Mouse (Mus musculus) forebrain, embryonic 13.5 days (tissue): ENCODE measurements around the gene Prkar2a. TPM values are rescaled to one million over a fixed set of nuclear protein-coding genes. Genes with fewer than 3 reads are reported as not detected.
A peak's percentile ranks its signal among the peaks of the same experiment; 100 is the strongest.

Experiments
- ATAC-seq: fragments of 200-750 bp; cut with Nextera tagmentation; 2 replicates; pipeline ENCODE4 v1.8.0; 2017
- H3K27ac ChIP-seq: fragments of 300-500 bp; sonication (generic); 2 replicates; pipeline ENCODE4 v1.5.1; 2015; ENCODE audit warnings: inconsistent platforms, mild to moderate bottlenecking, moderate library complexity
- H3K27me3 ChIP-seq: fragments of 300-500 bp; sonication (generic); 2 replicates; pipeline ENCODE4 v1.6.1; 2015; ENCODE audit warnings: mild to moderate bottlenecking, inconsistent platforms
- H3K36me3 ChIP-seq: fragments of 300-500 bp; sonication (generic); 2 replicates; pipeline ENCODE4 v1.6.1; 2015; ENCODE audit warnings: mild to moderate bottlenecking, inconsistent platforms; ENCODE audit not compliant: poor library complexity, severe bottlenecking
- H3K4me1 ChIP-seq: fragments of 300-500 bp; sonication (generic); 2 replicates; pipeline ENCODE4 v1.6.1; 2015; ENCODE audit warnings: inconsistent platforms
- H3K4me2 ChIP-seq: fragments of 300-500 bp; sonication (generic); 2 replicates; pipeline ENCODE4 v1.6.1; 2015; ENCODE audit warnings: inconsistent platforms, mild to moderate bottlenecking, moderate library complexity
- H3K4me3 ChIP-seq: fragments of 300-500 bp; sonication (generic); 2 replicates; pipeline ENCODE4 v1.5.1; 2015; ENCODE audit warnings: mild to moderate bottlenecking, inconsistent platforms
- H3K9ac ChIP-seq: fragments of 300-500 bp; sonication (generic); 2 replicates; pipeline ENCODE4 v1.6.1; 2015; ENCODE audit warnings: mild to moderate bottlenecking, inconsistent platforms
- H3K9me3 ChIP-seq: fragments of 300-500 bp; sonication (generic); replicated peaks from 2 replicates; pipeline ENCODE4 v1.6.1; 2016; ENCODE audit warnings: inconsistent platforms
- whole genome bisulfite sequencing: fragments of 180-500 bp; shearing (Covaris S2); methylation state at CpG from one replicate; pipeline ENCODE4 v1.1.7; 2015; 5-methylcytosine and 5-hydroxymethylcytosine counted together
- polyA plus RNA-seq: library from polyadenylated mRNA; unstranded; fragments of >200 nt; fragmentation: Nextera tagmentation; extraction: Ambion mirVana; gene quantifications from 2 replicates; pipeline ENCODE4 v1.2.1, GENCODE M21; 2015

Prkar2a gene
- polyA plus RNA-seq, 1 experiment from 2014 or later: 34.2 TPM

DNA sequence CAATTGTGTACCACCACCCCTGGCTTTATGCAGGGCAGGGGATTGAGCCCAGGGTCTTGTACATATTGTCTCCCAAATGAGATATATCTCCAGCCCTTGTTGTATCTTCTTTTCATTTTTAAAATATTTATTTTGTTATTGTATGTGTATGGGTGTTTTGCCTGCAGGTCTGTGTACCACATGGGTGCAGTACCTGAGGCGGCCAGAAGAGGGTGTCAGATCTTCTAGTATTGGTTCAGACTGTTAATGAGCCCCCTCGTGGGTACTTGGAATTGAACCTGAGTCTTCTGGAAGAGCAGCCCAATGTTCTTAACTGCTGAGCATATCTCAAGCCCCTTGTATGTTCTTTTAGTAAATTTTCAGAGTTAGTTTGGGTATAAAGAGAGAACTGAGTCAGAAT, 16.0 kb upstream of the Prkar2a start:
- Histone ChIP-seq H3K36me3 (peaks cover 48% of the 10 kb centered on the region), H3K9ac (no peak overlapping the region), H3K27me3 (no peaks in the 10 kb centered on the region), H3K4me3 (no peak overlapping the region), H3K4me1 (no peaks in the 10 kb centered on the region), H3K4me2 (no peak overlapping the region), H3K27ac (no peak overlapping the region), H3K9me3 (no peaks in the 10 kb centered on the region; the same call in 1 of the 2 replicates)
- 53% methylated on average over 2 of the region's 2 CpGs for WGBS
- no peak for ATAC-seq

DNA sequence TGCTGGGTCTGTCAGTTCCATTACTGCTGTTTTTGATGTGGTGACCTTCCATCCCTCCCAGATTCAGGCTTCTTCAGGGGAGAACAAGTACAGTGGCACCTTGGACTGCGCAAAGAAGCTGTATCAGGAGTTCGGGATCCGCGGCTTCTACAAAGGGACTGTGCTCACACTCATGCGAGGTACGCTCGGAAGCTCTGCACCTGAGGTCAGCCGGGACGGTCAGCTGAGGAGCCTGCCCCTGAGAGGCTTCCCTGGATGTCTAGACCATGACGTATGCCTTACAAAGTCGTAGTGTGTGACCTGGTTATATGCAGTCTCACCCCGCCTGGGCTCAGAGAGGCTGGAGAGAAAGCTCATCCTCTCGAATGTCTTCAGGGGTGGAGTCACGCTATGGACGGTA, 9.1 kb upstream of the Prkar2a start:
- 96% methylated on average over 15 of the region's 15 CpGs for WGBS
- no peak overlapping the region for H3K4me2 ChIP-seq
- peaks cover 57% of the 10 kb centered on the region for H3K36me3 ChIP-seq
- H3K4me3 ChIP-seq: no peak overlapping the region
- no peaks in the 10 kb centered on the region for H3K27me3 ChIP-seq
- H3K9ac ChIP-seq: no peak overlapping the region
- no peak for ATAC-seq
- no peaks in the 10 kb centered on the region for H3K9me3 ChIP-seq
- H3K27ac ChIP-seq: no peak overlapping the region
- no peaks in the 10 kb centered on the region for H3K4me1 ChIP-seq

GRCm38 (mm10) chr9:108686475-108686887, 2.6 kb upstream of the Prkar2a start:
- no peak for ATAC-seq
- no peaks in the 10 kb centered on the region for H3K27me3 ChIP-seq
- no peak overlapping the region for H3K4me3 ChIP-seq
- no peaks in the 10 kb centered on the region for H3K9me3 ChIP-seq
- no peak overlapping the region for H3K27ac ChIP-seq
- 57% methylated on average over 4 of the region's 4 CpGs for WGBS
- H3K9ac ChIP-seq: no peak overlapping the region
- no peak overlapping the region for H3K4me2 ChIP-seq
- H3K36me3 ChIP-seq: peaks cover 29% of the 10 kb centered on the region
- peaks cover 14% of the 10 kb centered on the region for H3K4me1 ChIP-seq

DNA sequence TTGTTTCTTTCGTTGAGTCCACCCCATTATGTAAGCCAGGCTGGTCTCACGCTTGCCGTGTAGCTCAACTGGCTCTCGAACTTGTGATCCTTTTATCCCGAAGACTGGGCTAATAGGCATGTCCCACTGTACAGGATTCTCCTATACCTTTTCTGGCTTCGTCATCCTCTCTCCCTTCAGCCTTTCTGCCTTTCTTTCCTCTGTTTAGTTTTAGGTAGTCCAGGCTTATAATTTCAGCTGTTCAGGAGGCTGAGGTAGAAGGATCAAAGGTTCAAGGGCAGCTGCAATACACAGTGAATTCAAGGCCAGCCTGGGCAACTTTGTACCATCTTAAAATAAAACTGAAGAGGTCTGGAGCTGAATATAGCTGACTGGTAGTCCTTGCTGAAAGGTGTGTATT, 1.9 kb upstream of the Prkar2a start:
- Histone ChIP-seq H3K4me3 (no peak overlapping the region), H3K27ac (no peak overlapping the region), H3K9me3 (no peaks in the 10 kb centered on the region), H3K4me1 (peaks cover 17% of the 10 kb centered on the region), H3K36me3 (peaks cover 25% of the 10 kb centered on the region), H3K27me3 (no peaks in the 10 kb centered on the region), H3K9ac (no peak overlapping the region), H3K4me2 (no peak overlapping the region)
- ATAC-seq: no peak
- WGBS: 86% methylated on average over 6 of the region's 6 CpGs

DNA sequence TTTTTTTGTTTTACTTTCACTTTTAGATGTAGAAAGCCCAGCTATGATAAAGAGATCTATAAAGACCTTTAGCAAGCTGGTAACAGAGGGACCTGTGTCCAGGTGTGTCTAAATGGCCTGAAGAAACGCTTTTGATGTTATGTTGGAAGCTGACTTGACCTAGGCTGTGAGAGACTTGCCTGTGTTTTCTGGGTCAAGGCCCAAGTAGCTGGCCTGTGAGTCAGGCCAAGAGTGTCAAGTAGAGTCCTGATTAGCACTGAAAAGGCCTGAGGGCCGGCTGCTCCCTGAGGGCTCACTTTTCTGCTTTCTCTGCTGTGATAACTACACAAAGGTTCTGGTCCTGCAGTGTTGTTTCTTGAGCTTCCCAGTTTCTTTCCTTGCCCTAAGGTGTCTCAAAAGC, 1.4 kb upstream of the Prkar2a start:
- Histone ChIP-seq H3K27ac (no peak overlapping the region), H3K9ac (no peak overlapping the region), H3K36me3 (peaks cover 20% of the 10 kb centered on the region), H3K27me3 (no peaks in the 10 kb centered on the region), H3K4me3 (no peak overlapping the region), H3K9me3 (no peaks in the 10 kb centered on the region), H3K4me1 (peaks cover 17% of the 10 kb centered on the region), H3K4me2 (no peak overlapping the region)
- 85% methylated on average over 2 of the region's 2 CpGs for WGBS
- ATAC-seq: no peak

- H3K4me2 ChIP-seq: no peak overlapping the region
- H3K27me3 ChIP-seq: no peaks in the 10 kb centered on the region
- 77% methylated on average over 9 of the region's 9 CpGs for WGBS
- H3K4me3 ChIP-seq: no peak overlapping the region
- H3K4me1 ChIP-seq: peaks cover 23% of the 10 kb centered on the region
- H3K27ac ChIP-seq: 0 out of 2 replicates have a peak overlapping the region, but pooled peaks have one; percentile 49
- no peak overlapping the region for H3K9ac ChIP-seq
- peaks cover 12% of the 10 kb centered on the region; the same call in 1 of the 2 replicates for H3K36me3 ChIP-seq
- no peak for ATAC-seq
- H3K9me3 ChIP-seq: no peaks in the 10 kb centered on the region
Measured at GRCm38 (mm10) chr9:108688451-108688850, 663 bp upstream of the Prkar2a start.

GRCm38 (mm10) chr9:108689993-108690392, 879 bp downstream of the Prkar2a start:
- 94% methylated on average over 1 of the region's 1 CpGs for WGBS
- ATAC-seq: no peak
- H3K27ac ChIP-seq: no peak overlapping the region

GRCm38 (mm10) chr9:108690914-108691313, 1.8 kb downstream of the Prkar2a start:
- H3K9ac ChIP-seq: no peak overlapping the region
- 0 out of 2 replicates have a peak, but pooled peaks cover 4% of the 10 kb centered on the region for H3K36me3 ChIP-seq
- no peaks in the 10 kb centered on the region for H3K9me3 ChIP-seq
- H3K4me3 ChIP-seq: no peak overlapping the region
- 73% methylated on average over 6 of the region's 6 CpGs for WGBS
- peaks cover 39% of the 10 kb centered on the region for H3K4me1 ChIP-seq
- H3K4me2 ChIP-seq: no peak overlapping the region
- H3K27ac ChIP-seq: no peak overlapping the region
- no peak for ATAC-seq
- H3K27me3 ChIP-seq: no peaks in the 10 kb centered on the region

More at GRCm38 (mm10) chr9:108689993-108690392, 879 bp downstream of the Prkar2a start:
- H3K27me3 ChIP-seq: no peaks in the 10 kb centered on the region
- no peaks in the 10 kb centered on the region for H3K9me3 ChIP-seq
- H3K4me2 ChIP-seq: no peak overlapping the region
- 0 out of 2 replicates have a peak, but pooled peaks cover 4% of the 10 kb centered on the region for H3K36me3 ChIP-seq
- no peak overlapping the region for H3K9ac ChIP-seq
- H3K4me3 ChIP-seq: no peak overlapping the region
- peaks cover 39% of the 10 kb centered on the region for H3K4me1 ChIP-seq

- no peaks in the 10 kb centered on the region for H3K9me3 ChIP-seq
- H3K27me3 ChIP-seq: no peaks in the 10 kb centered on the region
- 0 out of 2 replicates have a peak, but pooled peaks cover 4% of the 10 kb centered on the region for H3K36me3 ChIP-seq
- 69% methylated on average over 8 of the region's 8 CpGs for WGBS
- peak overlapping the region; percentile 78 for H3K9ac ChIP-seq
- peaks cover 39% of the 10 kb centered on the region for H3K4me1 ChIP-seq
- peak overlapping the region; percentile 70 for H3K4me3 ChIP-seq
- peak overlapping the region; percentile 83 for H3K4me2 ChIP-seq
- H3K27ac ChIP-seq: no peak overlapping the region
- no peak for ATAC-seq
Measured at GRCm38 (mm10) chr9:108691371-108691770, 2.3 kb downstream of the Prkar2a start.

GRCm38 (mm10) chr9:108691846-108692225, 2.7 kb downstream of the Prkar2a start:
- no peaks in the 10 kb centered on the region for H3K27me3 ChIP-seq
- H3K4me2 ChIP-seq: peak overlapping the region; percentile 83
- H3K27ac ChIP-seq: peak overlapping the region; percentile 70
- H3K4me1 ChIP-seq: peaks cover 35% of the 10 kb centered on the region
- H3K9me3 ChIP-seq: no peaks in the 10 kb centered on the region
- peak; percentile 91 for ATAC-seq
- H3K36me3 ChIP-seq: 0 out of 2 replicates have a peak, but pooled peaks cover 4% of the 10 kb centered on the region
- peak overlapping the region; percentile 70 for H3K4me3 ChIP-seq
- peak overlapping the region; percentile 78 for H3K9ac ChIP-seq
- WGBS: 0% methylated on average over 15 of the region's 42 CpGs

DNA sequence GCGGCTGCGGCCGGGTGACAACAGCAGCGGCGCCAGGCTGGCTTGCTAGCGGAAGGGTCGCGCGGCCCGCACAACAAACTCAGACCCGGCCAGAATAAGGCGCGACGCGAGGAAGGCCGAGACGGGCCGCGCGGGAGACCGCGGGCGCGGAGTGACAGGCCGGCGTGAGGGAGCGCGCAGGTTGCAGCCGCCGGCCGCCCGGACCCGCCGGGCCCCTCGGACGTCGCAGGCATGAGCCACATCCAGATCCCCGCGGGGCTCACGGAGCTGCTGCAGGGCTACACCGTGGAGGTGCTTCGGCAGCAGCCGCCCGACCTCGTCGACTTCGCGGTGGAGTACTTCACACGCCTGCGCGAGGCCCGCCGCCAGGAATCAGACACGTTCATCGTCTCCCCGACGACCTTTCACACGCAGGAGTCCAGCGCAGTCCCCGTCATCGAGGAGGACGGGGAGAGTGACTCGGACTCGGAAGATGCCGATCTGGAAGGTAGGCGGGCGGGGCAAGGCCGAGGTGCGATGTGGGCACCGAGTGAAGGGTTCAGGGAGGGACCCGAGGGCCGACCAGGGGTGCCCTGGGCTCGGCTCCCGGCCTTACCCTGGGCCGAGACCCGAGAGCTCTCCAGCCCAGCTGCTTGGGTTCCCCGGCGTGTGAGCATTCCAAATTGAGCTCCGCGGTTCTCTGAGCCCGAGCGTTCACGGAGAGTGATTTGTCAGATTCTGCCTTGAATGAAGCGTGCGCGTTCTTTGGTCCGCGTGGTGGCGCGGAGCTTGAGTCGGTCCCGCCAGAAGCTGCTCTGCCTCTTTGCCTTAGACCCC, 3.3 kb downstream of the Prkar2a start:
- peak; percentile 81 for ATAC-seq
- H3K4me3 ChIP-seq: peak overlapping the region; percentile 70
- no peaks in the 10 kb centered on the region for H3K27me3 ChIP-seq
- peak overlapping the region; percentile 78 for H3K9ac ChIP-seq
- 0 out of 2 replicates have a peak, but pooled peaks cover 4% of the 10 kb centered on the region for H3K36me3 ChIP-seq
- no peaks in the 10 kb centered on the region for H3K9me3 ChIP-seq
- H3K4me1 ChIP-seq: peaks cover 35% of the 10 kb centered on the region
- WGBS: under 1% methylated on average over 91 of the region's 92 CpGs
- H3K27ac ChIP-seq: peak overlapping the region; percentile 70
- peak overlapping the region; percentile 83 for H3K4me2 ChIP-seq

GRCm38 (mm10) chr9:108693946-108694345, 4.8 kb downstream of the Prkar2a start:
- Histone ChIP-seq H3K4me1 (peaks cover 33% of the 10 kb centered on the region), H3K36me3 (peaks cover 9% of the 10 kb centered on the region), H3K27me3 (no peaks in the 10 kb centered on the region), H3K9ac (peak overlapping the region; percentile 41), H3K4me3 (peak overlapping the region; percentile 70; the same call in 1 of the 2 replicates), H3K27ac (no peak overlapping the region), H3K9me3 (no peaks in the 10 kb centered on the region), H3K4me2 (peak overlapping the region; percentile 83)
- ATAC-seq: no peak
- WGBS: 49% methylated on average over 4 of the region's 4 CpGs
